Mouse (Mus musculus) thymus, postnatal 10 days (tissue): ENCODE measurements around the gene Hfe.
"Not testable (repeated sequence)": the region's sequence is repeated elsewhere in the genome, so short reads cannot be mapped to it uniquely, and the experiment has no call there.

Experiments
- DNase-seq, 2 experiments: peaks; one replicate each; pipeline ENCODE4 v3.0.0; 2021; ENCODE audit warnings: low spot score in 2 of 2

Hfe gene

GRCm38 (mm10) chr13:23716261-23717042 lies 5.8 kb upstream of the Hfe start:
- no peak for DNase-seq

DNA sequence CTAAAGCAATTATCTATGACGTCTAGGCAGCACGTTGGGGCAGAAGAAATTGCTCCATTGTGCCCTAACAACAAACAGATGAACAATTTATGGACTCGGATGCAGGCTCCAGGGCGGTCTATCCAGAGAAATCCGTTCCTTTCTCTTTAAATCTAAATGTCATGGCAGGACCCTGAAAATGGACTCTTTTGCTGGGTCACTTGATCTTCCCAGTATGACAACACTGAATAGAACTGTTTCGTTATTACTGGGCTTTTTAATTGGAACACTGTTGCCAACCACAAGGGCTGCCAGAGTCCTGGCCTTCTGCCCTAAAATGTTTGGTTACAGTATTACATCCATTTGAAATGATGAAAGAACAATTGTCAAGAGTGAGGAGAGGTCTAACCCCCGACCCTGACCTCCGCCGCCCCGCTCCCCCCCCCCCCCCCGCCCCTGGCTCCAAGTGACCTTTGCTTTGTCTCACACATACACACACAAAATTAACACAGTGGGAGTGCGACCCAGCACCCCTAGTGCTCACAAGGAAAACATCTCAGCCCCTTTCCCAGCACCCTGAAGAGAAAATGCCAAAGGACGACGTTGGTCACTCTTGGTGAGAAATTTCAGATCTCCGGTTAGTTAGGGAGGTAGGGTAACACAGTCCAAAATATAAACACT lies 810 bp downstream of the Hfe start:
- no peak for DNase-seq

DNA sequence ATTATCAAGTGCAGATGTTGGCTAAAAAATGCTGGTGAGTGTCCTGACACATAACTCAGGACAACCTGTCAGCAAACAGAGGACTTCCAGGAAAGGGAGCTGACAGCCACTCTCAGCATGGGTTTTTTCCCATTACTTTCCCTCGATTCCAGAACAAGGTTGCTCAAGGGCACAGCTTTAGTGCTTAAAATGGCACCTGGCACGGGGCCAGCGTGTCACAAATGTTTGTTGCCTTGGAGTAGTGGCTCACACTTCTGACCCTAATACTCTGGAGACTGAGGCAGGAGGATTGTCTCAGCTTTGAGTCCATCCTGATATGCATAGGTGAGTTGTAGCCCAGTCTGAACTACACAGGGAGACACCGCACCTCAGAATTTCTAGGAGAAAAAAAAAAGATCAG lies 2.0 kb downstream of the Hfe start:
- no peak for DNase-seq

DNA sequence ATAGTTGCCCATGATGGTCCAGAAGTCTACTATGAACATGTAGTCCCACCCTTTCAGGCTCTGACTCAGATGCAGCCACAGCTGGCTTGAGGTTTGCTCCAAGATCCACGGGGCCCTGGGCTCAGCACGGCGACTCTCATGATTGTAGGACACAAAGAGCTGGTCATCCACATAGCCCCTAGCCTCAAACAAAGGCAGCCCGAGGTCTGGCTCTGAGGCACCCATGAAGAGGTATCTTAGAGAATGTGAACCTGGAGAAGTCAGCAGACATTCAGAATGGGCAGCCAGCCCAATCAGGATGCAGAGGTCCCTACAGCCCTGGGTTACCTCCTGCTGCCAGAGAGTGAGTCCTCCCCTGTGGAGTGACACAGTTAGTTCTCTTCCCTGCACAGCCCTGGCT lies 2.6 kb downstream of the Hfe start:
- DNase-seq: no peak

DNA sequence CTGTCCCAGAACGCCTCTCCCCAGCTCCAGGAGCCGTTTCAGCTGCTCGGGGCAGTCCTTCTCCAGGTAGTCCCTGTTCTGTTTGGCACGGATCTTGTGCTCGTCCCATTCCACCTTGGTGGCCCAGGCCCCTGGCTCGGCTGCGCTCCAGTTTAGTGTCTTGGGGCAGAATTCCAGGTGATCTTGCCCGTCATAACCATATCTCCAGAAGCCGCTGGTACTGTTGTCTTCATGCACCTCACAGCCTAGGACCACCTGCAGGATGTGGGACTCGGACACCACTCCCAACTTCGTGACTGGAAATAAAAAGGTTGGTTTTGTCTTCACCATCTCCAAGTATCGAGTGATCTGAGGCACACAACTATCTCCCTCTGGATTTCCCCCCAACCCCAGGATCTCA lies 3.9 kb downstream of the Hfe start:
- DNase-seq: no peak

DNA sequence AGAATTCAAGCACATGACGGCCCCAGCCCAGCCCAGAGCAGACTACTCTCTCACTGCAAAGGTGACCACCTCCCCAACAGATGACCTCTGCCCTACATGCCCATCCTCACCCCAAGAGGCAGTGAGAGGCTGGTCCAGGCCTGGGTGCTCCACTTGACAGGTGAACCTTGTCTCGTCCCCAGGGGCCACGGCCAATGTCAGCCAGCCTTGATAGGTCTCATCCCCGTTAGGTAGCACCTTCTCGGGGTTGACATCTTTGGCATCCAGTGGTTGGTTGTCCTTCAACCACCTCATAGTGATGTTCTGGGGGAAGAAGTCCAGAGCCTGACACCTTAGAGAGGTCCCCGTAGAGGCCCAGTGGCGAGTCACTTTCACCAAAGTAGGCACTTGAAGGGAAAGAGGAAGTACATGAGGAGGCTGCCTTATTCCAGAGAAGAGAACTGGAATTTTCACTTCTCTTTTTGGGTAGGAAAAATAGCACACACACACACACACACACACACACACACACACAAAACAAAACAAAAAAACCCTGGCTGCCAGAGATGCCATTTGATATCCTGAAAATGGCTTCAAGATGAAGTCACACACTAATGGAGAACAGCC lies 4.8 kb downstream of the Hfe start:
- DNase-seq: no peak

DNA sequence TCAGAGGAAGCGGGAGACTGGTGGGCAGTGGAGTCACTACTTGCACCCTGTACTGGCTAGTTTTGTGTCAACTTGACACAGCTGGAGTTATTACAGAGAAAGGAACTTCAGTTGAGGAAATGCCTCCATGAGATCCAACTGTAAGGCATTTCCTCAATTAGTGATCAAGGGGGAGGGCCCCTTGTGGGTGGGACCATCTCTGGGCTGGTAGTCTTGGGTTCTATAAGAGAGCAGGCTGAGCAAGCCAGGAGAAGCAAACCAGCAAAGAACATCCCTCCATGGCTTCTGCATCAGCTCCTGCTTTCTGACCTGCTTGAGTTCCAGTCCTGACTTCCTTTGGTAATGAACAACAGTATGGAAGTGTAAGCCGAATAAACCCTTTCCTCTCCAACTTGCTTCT lies 7.9 kb downstream of the Hfe start:
- DNase-seq: not testable (repeated sequence)

DNA sequence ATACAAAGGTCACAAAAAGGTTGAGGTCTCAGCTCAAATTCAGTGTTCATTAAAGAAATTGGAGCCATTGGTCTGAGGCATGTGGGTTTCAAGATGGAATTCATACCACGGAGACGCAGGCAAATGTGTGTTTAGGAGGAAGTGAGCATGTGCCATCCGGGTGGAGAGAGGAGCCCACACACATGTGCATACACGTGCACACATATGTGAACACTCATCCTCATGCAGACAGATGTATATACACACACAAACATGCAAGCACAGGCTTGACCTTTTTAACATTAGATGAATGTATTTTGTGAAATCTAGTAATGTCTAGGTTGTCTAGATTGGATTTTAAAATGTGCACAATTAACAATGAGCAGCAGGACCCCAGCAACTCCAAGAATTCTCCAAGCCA lies 8.4 kb downstream of the Hfe start:
- no peak for DNase-seq

- DNase-seq: peak; percentile 76 to 79
These were observed 9.7 kb downstream of the Hfe start for GRCm38 (mm10) chr13:23700786-23701520.

- no peak for DNase-seq
These were observed 10.9 kb downstream of the Hfe start for GRCm38 (mm10) chr13:23699767-23700166.

DNA sequence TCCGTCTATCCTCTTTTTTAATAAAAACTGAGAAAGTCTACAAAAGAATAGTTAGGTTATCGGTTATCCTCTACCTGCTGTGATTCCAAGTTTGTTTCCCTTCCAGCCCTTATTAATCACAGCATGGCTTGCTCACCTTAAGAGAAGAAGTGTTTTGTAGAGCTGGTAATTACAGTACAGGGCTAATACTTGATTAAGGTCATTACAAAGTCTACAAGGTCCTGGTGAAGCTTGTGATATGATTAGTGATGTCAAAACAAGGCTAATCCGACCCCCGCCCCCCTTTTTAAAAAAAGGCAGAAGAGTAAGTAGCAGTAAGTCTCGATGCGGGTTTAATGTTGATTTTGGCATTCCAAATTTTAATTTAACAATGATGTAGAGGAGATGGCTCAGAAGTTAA lies 11.7 kb downstream of the Hfe start:
- no peak for DNase-seq

DNA sequence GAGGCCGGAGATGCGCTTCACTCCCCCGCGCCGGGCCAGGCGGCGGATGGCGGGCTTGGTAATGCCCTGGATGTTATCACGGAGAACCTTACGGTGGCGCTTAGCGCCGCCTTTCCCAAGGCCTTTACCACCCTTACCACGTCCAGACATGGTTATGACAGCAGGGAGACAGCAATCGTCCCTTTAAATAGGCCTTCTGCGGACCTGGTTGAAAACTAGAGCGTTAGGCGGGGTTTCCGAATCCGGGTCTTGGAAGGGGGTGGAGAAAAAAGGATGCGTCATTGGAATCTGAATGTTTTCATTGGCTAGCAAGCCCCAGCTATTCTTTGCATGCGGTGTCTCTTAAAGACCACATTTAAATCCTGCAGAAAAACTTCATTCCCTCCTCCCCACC lies 12.4 kb downstream of the Hfe start, which contains the start of gene Hist1h4c:
Gene Hist1h4c (minus strand): TSS at position 155 of the 394 bp plus-strand sequence.
- DNase-seq: peak; percentile 98 to 99

- DNase-seq: peak; percentile 64 to 79
These were observed 13.0 kb downstream of the Hfe start for GRCm38 (mm10) chr13:23697491-23698299.

DNA sequence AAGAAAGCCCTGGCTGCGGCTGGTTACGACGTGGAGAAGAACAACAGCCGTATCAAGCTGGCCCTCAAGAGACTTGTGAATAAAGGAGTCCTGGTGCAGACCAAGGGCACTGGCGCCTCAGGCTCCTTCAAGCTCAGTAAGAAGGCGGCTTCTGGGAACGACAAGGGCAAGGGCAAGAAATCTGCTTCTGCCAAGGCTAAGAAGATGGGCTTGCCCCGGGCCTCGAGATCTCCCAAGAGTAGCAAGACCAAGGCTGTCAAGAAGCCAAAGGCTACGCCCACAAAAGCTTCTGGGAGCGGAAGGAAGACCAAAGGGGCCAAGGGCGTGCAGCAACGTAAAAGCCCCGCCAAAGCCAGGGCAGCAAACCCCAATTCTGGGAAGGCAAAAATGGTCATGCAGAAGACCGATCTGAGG lies 14.6 kb downstream of the Hfe start:
- no peak for DNase-seq

DNA sequence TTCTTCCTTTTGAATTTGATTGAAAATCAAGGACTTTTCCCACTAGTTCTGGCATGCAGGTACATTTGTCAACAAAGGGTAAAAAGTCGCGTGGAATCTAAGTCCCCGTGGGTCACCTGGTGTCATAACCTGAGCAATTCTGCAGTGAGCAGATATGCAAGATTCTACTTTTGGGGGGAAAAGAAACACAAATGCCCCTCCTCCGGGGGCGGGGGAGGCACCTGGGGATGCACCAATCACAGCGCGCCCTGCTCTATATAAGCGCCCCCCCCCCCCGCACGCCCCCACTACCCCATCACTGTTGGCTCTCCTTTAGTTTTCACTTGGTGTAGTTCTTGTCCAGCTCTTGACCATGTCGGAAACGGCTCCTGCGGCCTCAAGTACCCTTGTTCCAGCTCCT lies 15.1 kb downstream of the Hfe start, which contains the start of gene Hist1h1t:
Gene Hist1h1t (plus strand): TSS at position 301 of the 400 bp plus-strand sequence.
- DNase-seq: no peak

DNA sequence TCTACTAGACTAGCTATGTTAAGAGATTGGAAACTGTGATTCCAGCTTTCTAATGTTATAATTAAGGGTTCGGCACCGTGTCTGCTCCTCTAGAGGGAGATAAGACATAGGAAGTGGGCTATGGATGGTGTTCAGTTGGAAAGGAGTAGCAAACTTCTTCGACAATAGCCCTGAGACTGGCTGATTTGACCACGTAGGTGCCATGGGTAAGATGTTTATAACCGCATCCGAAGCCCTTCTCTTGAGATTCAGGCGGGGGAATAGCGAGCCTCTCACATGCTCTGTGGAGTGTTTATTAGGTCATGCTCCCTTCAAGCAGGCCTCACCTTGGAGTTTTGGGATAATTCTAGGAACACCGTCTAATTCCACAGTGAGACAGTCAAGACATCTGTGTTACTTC lies 15.7 kb downstream of the Hfe start:
- no peak for DNase-seq

DNA sequence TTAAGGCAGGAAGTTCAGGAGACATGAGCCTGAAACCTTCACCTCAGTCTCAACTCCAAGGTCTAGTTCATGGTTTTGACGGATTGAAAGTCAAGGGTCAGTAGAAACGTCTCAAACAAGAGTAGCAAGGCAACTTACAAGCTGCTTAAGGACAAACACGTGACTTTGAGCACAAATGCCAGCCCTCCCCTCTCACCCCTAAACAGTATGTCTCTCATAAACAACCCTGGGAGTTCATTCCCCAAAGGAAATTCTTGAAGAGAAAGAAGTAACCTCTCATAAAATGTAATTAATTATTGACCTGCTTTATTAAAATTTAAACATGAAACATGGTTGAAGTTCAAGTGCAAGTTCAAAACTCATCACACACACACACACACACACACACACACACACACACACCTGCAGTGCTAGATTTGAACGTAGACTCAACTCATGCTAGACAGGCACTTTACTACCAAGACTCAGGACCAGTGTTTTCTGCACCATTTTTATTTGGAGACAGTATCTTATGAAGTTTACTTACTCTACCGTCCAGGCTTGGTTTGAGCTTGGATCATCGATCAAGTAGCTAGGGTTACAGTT lies 16.7 kb downstream of the Hfe start:
- DNase-seq: no peak

GRCm38 (mm10) chr13:23689459-23689858 lies 21.2 kb downstream of the Hfe start:
- DNase-seq: no peak

- no peak for DNase-seq
These were observed 21.7 kb downstream of the Hfe start for GRCm38 (mm10) chr13:23688956-23689355.

- DNase-seq: no peak
These were observed 22.7 kb downstream of the Hfe start for GRCm38 (mm10) chr13:23687907-23688306.

GRCm38 (mm10) chr13:23687181-23687580 lies 23.5 kb downstream of the Hfe start:
- DNase-seq: no peak
